Mouse (Mus musculus): ENCODE data around the gene Grn. TPM values are rescaled to one million over a fixed set of nuclear protein-coding genes. Genes with fewer than 3 reads are reported as not detected.
A peak's percentile ranks its signal among the peaks of the same experiment; 100 is the strongest.

Grn gene
- polyA plus RNA-seq, 1 experiment from 2014 or later, result 161 TPM

GRCm38 (mm10) chr11:102399610-102400072 lies 30.5 kb upstream of the Grn start:
- H3K27ac ChIP-seq (ENCODE audit: low read depth), result no peak overlapping the region
- peak overlapping the region; percentile 33 for H3K4me3 ChIP-seq (ENCODE audit: low read depth, low read length)
- peak overlapping the region; percentile 57 for H3K4me2 ChIP-seq (ENCODE audit: low read depth, low read length)
- ATAC-seq, result no peak
- DNase-seq, result no peak
- no peaks in the 10 kb centered on the region for H3K9me3 ChIP-seq (ENCODE audit: low read length)
- peaks cover 18% of the 10 kb centered on the region for H3K4me1 ChIP-seq (ENCODE audit: insufficient read depth)
- H3K9ac ChIP-seq (replicated peaks), result 0 out of 2 replicates have a peak overlapping the region, but pooled peaks have one; percentile 16
- WGBS (ENCODE audit: insufficient replicate concordance), result 4% methylated on average over 32 of the region's 34 CpGs
- H3K36me3 ChIP-seq (replicated peaks; ENCODE audit: insufficient read depth, low read length), result peaks cover 28% of the 10 kb centered on the region
- TF ChIP-seq CTCF (IDR thresholded peaks at IDR 0.05; ENCODE audit: low read depth) (no peak), EP300 (IDR thresholded peaks at IDR 0.05; ENCODE audit: low read depth) (no peak)
- H3K27me3 ChIP-seq (ENCODE audit: insufficient read depth, low read length), result peaks cover 52% of the 10 kb centered on the region

GRCm38 (mm10) chr11:102400513-102401084 lies 29.5 kb upstream of the Grn start:
- Histone ChIP-seq H3K9ac (replicated peaks) (0 out of 2 replicates have a peak overlapping the region, but pooled peaks have one; percentile 21), H3K4me1 (ENCODE audit: insufficient read depth) (peaks cover 23% of the 10 kb centered on the region), H3K27ac (ENCODE audit: low read depth) (no peak overlapping the region), H3K9me3 (ENCODE audit: low read length) (no peaks in the 10 kb centered on the region), H3K27me3 (ENCODE audit: insufficient read depth, low read length) (peaks cover 45% of the 10 kb centered on the region), H3K4me3 (ENCODE audit: low read depth, low read length) (no peak overlapping the region), H3K36me3 (replicated peaks; ENCODE audit: insufficient read depth, low read length) (peaks cover 36% of the 10 kb centered on the region), H3K4me2 (ENCODE audit: low read depth, low read length) (no peak overlapping the region)
- TF ChIP-seq CTCF (IDR thresholded peaks at IDR 0.05; ENCODE audit: low read depth), result no peak
- TF ChIP-seq EP300 (IDR thresholded peaks at IDR 0.05; ENCODE audit: low read depth), result no peak
- WGBS (ENCODE audit: insufficient replicate concordance), result 22% methylated on average over 12 of the region's 12 CpGs
- peak; percentile 6; the same call in 1 of the 2 replicates for ATAC-seq
- DNase-seq, result no peak

DNA sequence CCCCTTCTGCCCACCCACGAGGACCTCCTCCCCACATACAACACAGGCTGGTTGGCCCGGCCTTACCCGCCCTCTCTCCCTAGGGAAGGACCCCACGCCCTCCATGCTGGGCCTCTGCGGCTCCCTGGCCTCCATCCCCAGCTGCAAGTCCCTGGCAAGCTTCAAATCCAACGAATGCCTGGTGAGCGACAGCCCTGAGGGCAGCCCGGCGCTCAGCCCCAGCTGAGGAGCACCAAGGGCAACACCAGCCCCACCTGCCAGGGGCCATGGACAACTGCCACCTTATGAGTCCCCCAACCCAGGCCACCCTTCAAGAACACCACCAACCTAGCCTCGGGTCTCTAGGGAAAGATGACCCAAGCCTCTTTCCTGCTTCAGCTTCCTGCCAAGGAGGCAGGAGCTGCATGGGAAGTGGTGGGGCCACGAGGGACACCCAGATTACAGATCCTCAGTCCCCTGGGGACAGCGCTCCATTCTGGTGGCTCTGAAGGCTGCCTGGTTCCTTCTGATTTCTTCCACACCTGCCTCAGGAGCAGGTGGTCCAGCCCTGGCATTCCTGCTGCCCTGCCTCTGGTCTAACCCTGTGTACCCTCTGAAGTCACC lies 28.1 kb upstream of the Grn start:
- 68% methylated on average over 12 of the region's 12 CpGs for WGBS (ENCODE audit: insufficient replicate concordance)
- no peak overlapping the region for H3K4me2 ChIP-seq (ENCODE audit: low read depth, low read length)
- no peak for DNase-seq
- H3K9me3 ChIP-seq (ENCODE audit: low read length), result no peaks in the 10 kb centered on the region
- peaks cover 26% of the 10 kb centered on the region for H3K4me1 ChIP-seq (ENCODE audit: insufficient read depth)
- TF ChIP-seq CTCF (IDR thresholded peaks at IDR 0.05; ENCODE audit: low read depth) (no peak), EP300 (IDR thresholded peaks at IDR 0.05; ENCODE audit: low read depth) (no peak)
- ATAC-seq, result no peak
- H3K36me3 ChIP-seq (replicated peaks; ENCODE audit: insufficient read depth, low read length), result peaks cover 36% of the 10 kb centered on the region
- no peak overlapping the region for H3K9ac ChIP-seq (replicated peaks)
- peaks cover 37% of the 10 kb centered on the region for H3K27me3 ChIP-seq (ENCODE audit: insufficient read depth, low read length)
- no peak overlapping the region for H3K4me3 ChIP-seq (ENCODE audit: low read depth, low read length)
- H3K27ac ChIP-seq (ENCODE audit: low read depth), result no peak overlapping the region

GRCm38 (mm10) chr11:102403657-102404056 lies 26.5 kb upstream of the Grn start:
- Histone ChIP-seq H3K27ac (ENCODE audit: low read depth) (no peak overlapping the region), H3K9ac (replicated peaks) (no peak overlapping the region), H3K4me3 (ENCODE audit: low read depth, low read length) (no peak overlapping the region), H3K27me3 (ENCODE audit: insufficient read depth, low read length) (peaks cover 23% of the 10 kb centered on the region), H3K36me3 (replicated peaks; ENCODE audit: insufficient read depth, low read length) (peaks cover 36% of the 10 kb centered on the region), H3K4me1 (ENCODE audit: insufficient read depth) (peaks cover 26% of the 10 kb centered on the region), H3K9me3 (ENCODE audit: low read length) (no peaks in the 10 kb centered on the region), H3K4me2 (ENCODE audit: low read depth, low read length) (no peak overlapping the region)
- no peak for TF ChIP-seq CTCF (IDR thresholded peaks at IDR 0.05; ENCODE audit: low read depth)
- no peak for TF ChIP-seq EP300 (IDR thresholded peaks at IDR 0.05; ENCODE audit: low read depth)
- 97% methylated on average over 11 of the region's 11 CpGs for WGBS (ENCODE audit: insufficient replicate concordance)
- DNase-seq, result no peak
- no peak for ATAC-seq

GRCm38 (mm10) chr11:102404161-102405010 lies 25.7 kb upstream of the Grn start:
- TF ChIP-seq CTCF (IDR thresholded peaks at IDR 0.05; ENCODE audit: low read depth) (no peak), EP300 (IDR thresholded peaks at IDR 0.05; ENCODE audit: low read depth) (no peak)
- H3K4me3 ChIP-seq (ENCODE audit: low read depth, low read length), result peak overlapping the region; percentile 99
- H3K36me3 ChIP-seq (replicated peaks; ENCODE audit: insufficient read depth, low read length), result peaks cover 36% of the 10 kb centered on the region
- DNase-seq, result no peak
- no peak overlapping the region for H3K27ac ChIP-seq (ENCODE audit: low read depth)
- H3K4me2 ChIP-seq (ENCODE audit: low read depth, low read length), result peak overlapping the region; percentile 82
- H3K9ac ChIP-seq (replicated peaks), result peak overlapping the region; percentile 18; the same call in 1 of the 2 replicates
- peaks cover 15% of the 10 kb centered on the region for H3K27me3 ChIP-seq (ENCODE audit: insufficient read depth, low read length)
- H3K9me3 ChIP-seq (ENCODE audit: low read length), result no peaks in the 10 kb centered on the region
- peaks cover 25% of the 10 kb centered on the region for H3K4me1 ChIP-seq (ENCODE audit: insufficient read depth)
- ATAC-seq, result no peak
- WGBS (ENCODE audit: insufficient replicate concordance), result 76% methylated on average over 18 of the region's 18 CpGs
